Mouse (Mus musculus) intestine, embryonic 14.5 days (tissue): ENCODE results near the gene Ptdss2. TPM values are rescaled to one million over a fixed set of nuclear protein-coding genes. Genes with fewer than 3 reads are reported as not detected.
A peak's percentile ranks its signal among the peaks of the same experiment; 100 is the strongest.

Experiments used
- ATAC-seq: fragments of 200-750 bp; cut with Nextera tagmentation; replicated peaks from 2 replicates; pipeline ENCODE4 v1.8.0; 2017; ENCODE audit warnings: low read depth, moderate number of reproducible peaks, moderate TSS enrichment, moderate library complexity; ENCODE audit not compliant: low FRiP score, low TSS enrichment
- DNase-seq: peaks from one replicate; pipeline ENCODE4 v3.0.0-alpha.2; 2018; ENCODE audit warnings: low spot score
- H3K27ac ChIP-seq: fragments of 300-500 bp; sonication (generic); 2 replicates; pipeline ENCODE4 v1.5.1; 2014; ENCODE audit warnings: low read depth, mild to moderate bottlenecking, control low read depth
- H3K27me3 ChIP-seq: fragments of 300-500 bp; sonication (generic); replicated peaks from 2 replicates; pipeline ENCODE4 v1.6.1; 2014; ENCODE audit warnings: low read length, control low read depth; ENCODE audit not compliant: control insufficient read depth, insufficient read depth
- H3K36me3 ChIP-seq: fragments of 300-500 bp; sonication (generic); 2 replicates; pipeline ENCODE4 v1.6.1; 2014; ENCODE audit warnings: low read length, control low read depth; ENCODE audit not compliant: control insufficient read depth, insufficient read depth
- H3K4me1 ChIP-seq: fragments of 300-500 bp; sonication (generic); replicated peaks from 2 replicates; pipeline ENCODE4 v1.6.1; 2014; ENCODE audit warnings: low read length, control low read depth, mixed read lengths; ENCODE audit not compliant: control insufficient read depth, insufficient read depth
- H3K4me2 ChIP-seq: fragments of 300-500 bp; sonication (generic); 2 replicates; pipeline ENCODE4 v1.6.1; 2014; ENCODE audit warnings: low read length
- H3K4me3 ChIP-seq: fragments of 300-500 bp; sonication (generic); 2 replicates; pipeline ENCODE4 v1.5.1; 2014; ENCODE audit warnings: low read depth, low read length, control low read depth, mixed read lengths
- H3K9ac ChIP-seq: fragments of 300-500 bp; sonication (generic); 2 replicates; pipeline ENCODE4 v1.6.1; 2014; ENCODE audit warnings: mild to moderate bottlenecking, low read length
- H3K9me3 ChIP-seq: fragments of 300-500 bp; sonication (generic); 2 replicates; pipeline ENCODE4 v1.6.1; 2016; ENCODE audit warnings: low read length, control low read depth; ENCODE audit not compliant: control insufficient read depth
- WGBS: fragments of 180-500 bp; shearing (Covaris S2); extraction: QIAGEN DNeasy Blood & Tissue Kit; methylation state at CpG from one replicate; pipeline ENCODE4 v1.1.7; 2014; 5-methylcytosine and 5-hydroxymethylcytosine counted together
- polyA plus RNA-seq: library from polyadenylated mRNA; unstranded; fragments of >200 nt; fragmentation: Nextera tagmentation; extraction: Ambion mirVana; gene quantifications from 2 replicates; pipeline ENCODE4 v1.2.1, GENCODE M21; 2014

The Ptdss2 gene
- polyA plus RNA-seq, 1 experiment from 2014 or later = 63.9 TPM

DNA sequence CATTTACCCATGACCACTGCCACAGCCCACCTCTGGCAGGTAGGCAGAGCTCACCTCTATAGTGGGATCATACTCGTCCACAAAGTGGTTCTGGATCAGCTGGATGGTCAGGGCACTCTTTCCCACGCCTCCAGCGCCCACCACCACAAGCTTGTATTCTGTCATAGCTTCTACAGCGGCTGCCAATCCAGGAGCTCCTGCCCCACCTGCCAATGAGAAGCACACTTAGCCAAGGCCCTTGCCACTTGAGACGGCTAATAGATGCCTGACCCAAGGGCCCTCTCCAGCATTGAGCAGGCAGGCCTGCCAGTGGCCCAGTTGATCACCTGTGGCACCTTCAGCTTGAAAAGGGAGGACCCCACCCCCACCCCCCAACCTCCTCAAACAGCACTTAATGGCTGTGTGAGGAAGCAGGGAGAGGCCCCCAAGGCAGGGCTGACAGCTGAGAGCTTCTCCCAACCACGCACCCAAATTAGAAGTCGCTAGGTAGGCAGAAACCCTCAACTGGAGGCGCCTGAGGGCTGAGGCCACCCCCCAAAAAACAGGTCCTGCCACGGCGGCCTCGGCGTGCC lies 70.7 kb downstream of the Ptdss2 start:
- WGBS = 30% methylated on average over 12 of the region's 12 CpGs
- no peak for DNase-seq
- H3K27me3 ChIP-seq = no peaks in the 10 kb centered on the region
- H3K4me2 ChIP-seq = peak overlapping the region; percentile 97
- peak overlapping the region; percentile 85 for H3K9ac ChIP-seq
- no peaks in the 10 kb centered on the region for H3K9me3 ChIP-seq
- no peak for ATAC-seq
- peaks cover 12% of the 10 kb centered on the region for H3K4me1 ChIP-seq
- peak overlapping the region; percentile 91 for H3K4me3 ChIP-seq
- H3K36me3 ChIP-seq = peaks cover 33% of the 10 kb centered on the region
- 0 out of 2 replicates have a peak overlapping the region, but pooled peaks have one; percentile 62 for H3K27ac ChIP-seq

DNA sequence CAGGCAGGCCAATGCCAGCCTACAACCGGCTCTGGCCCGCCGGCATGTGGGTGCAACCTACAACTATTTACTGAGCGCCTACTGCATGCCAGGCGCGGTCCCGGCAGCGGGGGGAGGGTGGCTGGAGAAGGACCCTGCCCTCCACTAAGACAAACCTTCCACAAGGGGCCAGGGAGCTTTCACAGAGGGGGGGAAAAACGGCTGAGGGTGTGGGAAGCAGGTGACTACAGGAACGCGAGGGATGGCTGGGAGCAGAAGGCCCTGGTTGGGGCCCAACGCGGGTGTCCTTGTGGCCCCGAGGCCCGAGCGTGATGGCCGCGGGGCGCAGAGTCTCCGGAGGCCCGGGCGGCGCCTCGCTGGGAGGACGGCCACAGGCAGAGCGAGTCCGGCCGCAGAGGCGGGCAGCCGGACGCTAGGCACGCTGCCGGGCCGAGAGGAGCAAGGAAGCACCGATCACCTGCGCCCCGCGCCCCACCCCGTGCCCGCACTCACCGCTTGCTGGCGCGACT lies 71.2 kb downstream of the Ptdss2 start:
- ATAC-seq = peak; percentile 26

DNA sequence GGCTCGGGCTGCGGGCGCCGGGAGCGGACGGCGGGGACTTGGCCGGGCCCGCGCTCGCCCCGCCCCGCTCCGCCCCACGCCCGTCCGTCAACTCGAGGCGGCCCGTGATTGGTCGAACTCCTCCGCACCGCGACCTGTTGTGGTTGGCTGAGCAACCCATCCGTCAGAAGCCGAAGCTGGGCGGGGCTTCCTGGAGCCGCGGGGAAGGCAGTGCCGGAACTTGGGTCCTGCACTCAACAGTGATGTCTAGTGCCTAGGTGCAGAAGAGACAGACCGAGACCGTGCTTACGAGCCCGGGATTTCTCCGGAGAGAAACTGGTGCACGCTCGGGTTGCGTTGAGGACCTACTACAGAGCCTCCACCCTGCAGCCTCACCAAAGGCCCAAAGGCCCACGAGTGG lies 71.8 kb downstream of the Ptdss2 start, which contains the start of the genes Hras and Lrrc56:
Gene Hras, minus strand, starts transcription at position 58 of the 400 bp plus-strand sequence.
Gene Lrrc56, plus strand, starts transcription at position 210 of the 400 bp plus-strand sequence.
- Histone ChIP-seq H3K27me3 (no peaks in the 10 kb centered on the region), H3K9ac (peak within 1 kb of the TSS; percentile 85), H3K4me3 (peak within 1 kb of the TSS; percentile 91), H3K4me1 (peaks cover 12% of the 10 kb centered on the region), H3K36me3 (peaks cover 32% of the 10 kb centered on the region), H3K27ac (peak within 1 kb of the TSS; percentile 62), H3K4me2 (peak within 1 kb of the TSS; percentile 99), H3K9me3 (no peaks in the 10 kb centered on the region)
- ATAC-seq = peak; percentile 92
- DNase-seq = peak; percentile 99
- WGBS = under 1% methylated on average over 39 of the region's 39 CpGs

More for the DNA sequence above, 71.2 kb downstream of the Ptdss2 start:
- Histone ChIP-seq H3K4me3 (peak overlapping the region; percentile 91), H3K4me2 (peak overlapping the region; percentile 97), H3K27me3 (no peaks in the 10 kb centered on the region), H3K27ac (peak overlapping the region; percentile 62; the same call in 1 of the 2 replicates), H3K9me3 (no peaks in the 10 kb centered on the region), H3K9ac (peak overlapping the region; percentile 85), H3K36me3 (peaks cover 33% of the 10 kb centered on the region), H3K4me1 (peaks cover 12% of the 10 kb centered on the region)
- peak; percentile 75 for DNase-seq
- under 1% methylated on average over 36 of the region's 43 CpGs for WGBS

DNA sequence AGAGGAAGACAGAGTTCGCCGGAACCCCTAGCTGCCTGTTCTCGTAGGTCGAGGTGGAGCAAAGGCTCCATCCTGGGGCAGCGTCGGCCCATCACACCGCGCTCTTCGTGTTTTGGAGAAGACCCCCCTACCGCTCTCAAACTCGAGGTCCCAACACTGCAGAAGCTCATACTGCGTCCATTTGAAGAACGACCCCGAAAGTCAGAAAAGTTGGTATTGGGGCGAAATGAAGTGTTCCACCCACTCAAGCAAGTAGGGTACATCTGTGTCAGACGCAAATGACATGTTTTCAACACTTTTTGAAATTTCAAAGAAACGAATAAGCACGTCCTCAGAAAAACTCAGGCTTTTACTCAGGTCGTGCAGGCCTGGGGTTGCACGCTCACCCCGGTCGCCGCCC lies 72.2 kb downstream of the Ptdss2 start:
- 1% methylated on average over 23 of the region's 23 CpGs for WGBS

DNA sequence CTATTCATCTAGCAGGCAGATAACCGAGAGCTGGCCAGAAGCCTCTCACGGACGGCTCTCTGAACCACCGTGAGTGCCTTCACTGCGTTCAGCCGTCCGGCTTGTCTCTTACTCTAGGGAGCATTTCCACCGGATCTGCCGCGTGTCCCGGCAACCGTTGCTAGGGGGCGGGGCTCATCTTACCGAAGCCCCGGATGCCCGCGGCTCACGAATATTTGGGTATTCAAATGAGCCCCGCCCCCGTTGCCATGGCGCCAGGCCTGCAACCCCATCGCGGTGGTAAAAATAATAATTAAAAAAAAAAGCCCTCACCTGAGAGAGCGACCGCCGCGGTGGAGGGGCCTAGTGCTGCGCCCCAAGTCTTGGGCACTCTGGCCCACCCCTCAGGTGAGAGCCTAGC lies 72.6 kb downstream of the Ptdss2 start:
- ATAC-seq (peak; percentile 37), DNase-seq (peak; percentile 95)
- H3K9ac ChIP-seq = peak overlapping the region; percentile 25
- WGBS = under 1% methylated on average over 28 of the region's 28 CpGs
- peak overlapping the region; percentile 62 for H3K27ac ChIP-seq
- peak overlapping the region; percentile 99 for H3K4me2 ChIP-seq
- H3K9me3 ChIP-seq = no peaks in the 10 kb centered on the region
- H3K27me3 ChIP-seq = no peaks in the 10 kb centered on the region
- peaks cover 12% of the 10 kb centered on the region for H3K4me1 ChIP-seq
- H3K4me3 ChIP-seq = peak overlapping the region; percentile 91
- peaks cover 23% of the 10 kb centered on the region for H3K36me3 ChIP-seq

More for the DNA sequence above, 72.2 kb downstream of the Ptdss2 start:
- peaks cover 12% of the 10 kb centered on the region for H3K4me1 ChIP-seq
- H3K27me3 ChIP-seq = no peaks in the 10 kb centered on the region
- H3K4me3 ChIP-seq = peak overlapping the region; percentile 91
- H3K9me3 ChIP-seq = no peaks in the 10 kb centered on the region
- H3K27ac ChIP-seq = peak overlapping the region; percentile 62
- peak overlapping the region; percentile 99 for H3K4me2 ChIP-seq
- DNase-seq = no peak
- H3K9ac ChIP-seq = peak overlapping the region; percentile 25
- ATAC-seq = no peak
- peaks cover 27% of the 10 kb centered on the region for H3K36me3 ChIP-seq

DNA sequence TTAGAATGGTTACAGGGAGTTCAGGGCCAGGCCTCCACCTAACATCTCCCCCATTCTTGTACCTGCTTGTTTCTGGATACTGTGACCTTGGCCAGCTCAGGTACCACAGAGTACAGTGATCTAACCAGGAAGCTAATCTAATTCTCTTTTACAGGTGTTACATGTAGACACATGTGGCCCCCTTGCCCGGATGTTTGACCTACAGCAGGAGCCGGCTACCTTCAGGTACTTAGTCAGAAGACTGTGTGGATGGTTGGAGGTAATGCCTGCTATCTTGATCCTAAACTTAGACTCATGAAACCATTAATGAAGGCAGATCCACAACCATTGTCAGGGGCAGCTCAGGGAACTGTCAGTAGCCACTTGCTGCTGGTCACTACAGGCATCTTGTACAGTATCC lies 73.6 kb downstream of the Ptdss2 start:
- H3K27ac ChIP-seq = no peak overlapping the region

DNA sequence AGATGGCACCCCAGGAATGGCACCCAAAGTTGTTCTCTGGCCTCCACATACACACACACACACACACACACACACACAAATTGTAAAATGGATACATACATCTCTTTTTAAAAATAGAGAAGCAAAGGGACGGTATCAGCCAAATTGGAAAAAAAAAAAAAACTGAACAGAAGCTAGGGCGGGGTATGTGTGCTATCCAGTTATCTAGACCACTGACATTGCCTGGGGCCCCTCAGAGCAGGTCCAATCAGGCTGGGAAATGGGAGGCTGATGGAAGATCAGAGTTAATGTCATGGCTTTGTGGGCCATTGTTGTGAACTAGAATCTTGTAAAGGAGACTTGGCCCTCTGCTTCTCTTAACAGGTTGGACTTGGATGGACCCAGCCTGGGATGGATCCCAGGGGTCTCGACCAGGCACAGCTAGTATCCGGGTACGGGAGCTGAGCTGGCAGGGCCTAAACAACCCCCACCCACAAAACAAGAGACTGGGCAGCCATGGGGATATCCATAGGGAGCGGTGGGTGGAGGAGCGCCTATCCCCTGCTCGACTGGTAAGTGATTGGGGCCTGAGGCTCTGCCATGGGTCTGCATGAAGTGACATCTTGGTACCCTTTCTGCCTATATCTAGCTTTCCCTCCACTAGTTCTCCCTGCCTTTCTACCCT lies 74.6 kb downstream of the Ptdss2 start:
- ATAC-seq = no peak
- DNase-seq = no peak
- Histone ChIP-seq H3K9me3 (no peaks in the 10 kb centered on the region), H3K4me3 (no peak overlapping the region), H3K27me3 (no peaks in the 10 kb centered on the region), H3K27ac (no peak overlapping the region), H3K9ac (no peak overlapping the region), H3K36me3 (peaks cover 4% of the 10 kb centered on the region), H3K4me1 (peaks cover 12% of the 10 kb centered on the region), H3K4me2 (no peak overlapping the region)
- WGBS = 88% methylated on average over 8 of the region's 8 CpGs

More for the DNA sequence above, 73.6 kb downstream of the Ptdss2 start:
- no peak overlapping the region; the same call in 1 of the 2 replicates for H3K4me2 ChIP-seq
- DNase-seq (no peak), ATAC-seq (no peak)
- H3K4me3 ChIP-seq = no peak overlapping the region
- 88% methylated on average over 2 of the region's 2 CpGs for WGBS
- H3K9me3 ChIP-seq = no peaks in the 10 kb centered on the region
- no peak overlapping the region for H3K9ac ChIP-seq
- peaks cover 12% of the 10 kb centered on the region for H3K4me1 ChIP-seq
- peaks cover 14% of the 10 kb centered on the region for H3K36me3 ChIP-seq
- H3K27me3 ChIP-seq = no peaks in the 10 kb centered on the region

DNA sequence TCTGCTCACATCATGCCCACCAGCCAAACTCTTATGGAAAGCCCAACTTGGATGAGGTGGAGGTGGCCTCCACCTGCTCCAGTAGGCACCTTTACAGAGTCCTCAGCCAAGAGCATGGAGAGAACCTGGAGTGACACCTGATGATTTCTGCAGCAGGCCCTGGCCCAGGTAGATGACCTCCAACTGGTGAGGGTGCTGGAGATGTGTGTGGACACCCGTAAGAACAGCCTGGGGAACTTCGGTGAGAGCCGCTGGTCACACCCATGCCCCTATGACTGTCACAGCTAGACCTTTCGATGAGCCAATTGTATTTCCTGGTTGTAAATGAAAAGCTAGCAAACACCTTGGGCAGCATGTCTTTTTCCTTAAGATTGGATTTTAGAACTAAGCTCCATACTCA lies 75.9 kb downstream of the Ptdss2 start:
- H3K36me3 ChIP-seq = no peaks in the 10 kb centered on the region; the same call in 1 of the 2 replicates
- no peak overlapping the region for H3K9ac ChIP-seq
- DNase-seq = no peak
- WGBS = 81% methylated on average over 4 of the region's 4 CpGs
- ATAC-seq = no peak
- H3K9me3 ChIP-seq = no peaks in the 10 kb centered on the region
- no peaks in the 10 kb centered on the region for H3K27me3 ChIP-seq
- no peak overlapping the region for H3K27ac ChIP-seq
- H3K4me3 ChIP-seq = no peak overlapping the region
- H3K4me2 ChIP-seq = no peak overlapping the region
- H3K4me1 ChIP-seq = peaks cover 4% of the 10 kb centered on the region
